Mouse (Mus musculus): Measurements from ENCODE around the gene Tspo. TPM values are rescaled to one million over a fixed set of nuclear protein-coding genes. Genes with fewer than 3 reads are reported as not detected.

The Tspo gene
- 2.5 TPM for polyA plus RNA-seq (2014; fragmentation: Illumina TruSeq; extraction: RNeasy Lipid Tissue Mini Kit (QIAGEN cat#74804); ENCODE audit: low read depth, low replicate concordance)

DNA sequence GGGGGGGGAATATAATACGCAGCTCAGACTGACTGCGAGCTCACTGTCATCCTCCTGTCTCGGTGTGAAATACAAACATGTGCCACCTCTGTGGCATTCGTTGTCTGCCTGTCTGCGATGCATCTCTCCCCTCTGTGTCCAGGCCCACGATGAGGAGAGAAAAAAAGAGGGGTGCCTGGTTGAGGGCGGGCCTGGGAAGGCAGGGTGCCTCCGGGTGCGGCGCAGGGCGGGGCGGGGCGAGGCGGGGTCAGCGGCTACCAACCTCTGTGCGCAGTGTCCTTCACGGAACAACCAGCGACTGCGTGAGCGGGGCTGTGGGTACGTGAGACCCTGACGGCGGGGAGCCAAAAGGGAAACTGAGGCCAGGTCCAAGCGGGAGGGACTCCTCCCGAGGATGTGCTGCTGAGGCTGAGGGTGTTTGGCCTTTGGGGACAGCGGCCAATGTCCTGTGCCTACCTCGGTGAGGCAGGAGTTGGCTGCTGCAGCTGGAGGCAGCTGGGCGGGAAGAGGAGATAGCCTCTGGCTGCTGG is at the start of gene Tspo, which contains the start of gene Mcat:
TSS of gene Tspo (plus strand) at position 266 of the 530 bp plus-strand sequence.
TSS of gene Mcat (minus strand) at position 461 of the 530 bp plus-strand sequence.

GRCm38 (mm10) chr15:83526424-83527091 is 36.8 kb upstream of the Tspo start, which contains the start of gene Bik:
Bik (plus strand) TSS chr15:83526862.

GRCm38 (mm10) chr15:83594513-83595363 is 31.3 kb downstream of the Tspo start, which contains the start of gene Ttll12:
Ttll12 (minus strand) TSS chr15:83595157.

Other genes with a start within 250 kb of the Tspo start
- 2.5 TPM for gene Arfgap3, start 213.3 kb upstream of the Tspo start, polyA plus RNA-seq (2014; fragmentation: Illumina TruSeq; extraction: RNeasy Lipid Tissue Mini Kit (QIAGEN cat#74804); ENCODE audit: low read depth, low replicate concordance)
- 17.5 TPM for gene Pacsin2, start 99.0 kb upstream of the Tspo start, polyA plus RNA-seq (2014; fragmentation: Illumina TruSeq; extraction: RNeasy Lipid Tissue Mini Kit (QIAGEN cat#74804); ENCODE audit: low read depth, low replicate concordance)
- gene Ttll1, start 52.7 kb upstream of the Tspo start, polyA plus RNA-seq (2014; fragmentation: Illumina TruSeq; extraction: RNeasy Lipid Tissue Mini Kit (QIAGEN cat#74804); ENCODE audit: low read depth, low replicate concordance): 1.0 TPM
- gene Bik, start 36.7 kb upstream of the Tspo start, polyA plus RNA-seq (2014; fragmentation: Illumina TruSeq; extraction: RNeasy Lipid Tissue Mini Kit (QIAGEN cat#74804); ENCODE audit: low read depth, low replicate concordance): 0.90 TPM
- 3.3 TPM for gene Mcat, start 195 bp downstream of the Tspo start, polyA plus RNA-seq (2014; fragmentation: Illumina TruSeq; extraction: RNeasy Lipid Tissue Mini Kit (QIAGEN cat#74804); ENCODE audit: low read depth, low replicate concordance)
- 0.34 TPM for gene Ttll12, start 31.6 kb downstream of the Tspo start, polyA plus RNA-seq (2014; fragmentation: Illumina TruSeq; extraction: RNeasy Lipid Tissue Mini Kit (QIAGEN cat#74804); ENCODE audit: low read depth, low replicate concordance)
- gene Scube1, start 161.4 kb downstream of the Tspo start, polyA plus RNA-seq (2014; fragmentation: Illumina TruSeq; extraction: RNeasy Lipid Tissue Mini Kit (QIAGEN cat#74804); ENCODE audit: low read depth, low replicate concordance): not detected
- not detected for gene Mpped1, start 215.9 kb downstream of the Tspo start, polyA plus RNA-seq (2014; fragmentation: Illumina TruSeq; extraction: RNeasy Lipid Tissue Mini Kit (QIAGEN cat#74804); ENCODE audit: low read depth, low replicate concordance)